Mouse (Mus musculus) heart, adult 18-20 months (tissue): ENCODE measurements around the gene Bcap29. TPM values are rescaled to one million over a fixed set of nuclear protein-coding genes. Genes with fewer than 3 reads are reported as not detected.
"Not testable (repeated sequence)": the region's sequence is repeated elsewhere in the genome, so short reads cannot be mapped to it uniquely, and the experiment has no call there.

ENCODE experiments used
- DNase-seq, 2 experiments: peaks; one replicate each; pipeline ENCODE4 v3.0.0; 2021 to 2022; ENCODE audit warnings: mixed read lengths in 1 of 2
- total RNA-seq, 2 experiments: library from RNA; stranded (reverse); gene quantifications; 2 replicates each; pipeline ENCODE4 v1.2.3; 2021

The Bcap29 gene
- total RNA-seq, 2 experiments from 2014 or later, result 32.2 to 39.2 TPM

- DNase-seq, result no peak
Measured at GRCm38 (mm10) chr12:31578691-31579476, 55.6 kb downstream of the Bcap29 start.

GRCm38 (mm10) chr12:31574506-31574905, 60.0 kb downstream of the Bcap29 start:
- no peak for DNase-seq

DNA sequence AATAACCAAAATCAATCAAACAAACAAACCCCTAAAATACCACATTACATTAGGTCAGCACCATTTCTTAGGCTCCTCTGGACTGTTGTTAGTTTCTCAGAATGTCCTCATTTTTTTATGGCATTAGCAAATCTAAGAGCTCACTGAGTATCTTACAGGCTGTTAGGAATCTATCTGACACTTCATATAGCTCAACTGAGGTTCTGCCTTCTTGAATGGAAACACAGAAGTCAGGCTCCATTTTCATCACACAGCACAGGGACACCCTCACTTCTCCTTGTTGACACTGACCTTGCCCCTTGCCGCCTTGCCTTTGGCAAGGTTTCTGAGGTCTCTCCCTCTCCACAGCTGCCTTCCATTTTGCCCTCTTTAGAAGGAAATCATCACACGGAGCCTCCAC, 64.7 kb downstream of the Bcap29 start:
- no peak for DNase-seq

DNA sequence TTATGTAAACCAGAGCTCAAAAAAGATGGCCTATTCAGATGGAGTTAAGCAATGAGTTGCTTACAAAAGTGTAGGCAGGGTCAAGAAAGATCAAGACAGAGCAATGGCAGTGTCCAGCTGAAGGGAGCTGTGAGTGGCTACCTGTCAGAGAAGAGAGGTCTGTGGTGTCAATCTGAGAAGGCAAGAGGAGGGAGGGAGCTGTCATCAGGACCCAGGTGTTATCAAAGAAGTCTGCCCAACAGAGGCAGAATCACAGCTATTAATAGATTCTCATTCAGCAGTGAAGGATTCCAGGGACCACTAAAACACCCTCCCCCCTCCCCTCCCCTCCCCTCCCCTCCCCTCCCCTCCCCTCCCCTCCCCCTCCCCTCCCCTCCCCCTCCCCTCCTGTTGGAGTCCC, 65.8 kb downstream of the Bcap29 start:
- peak; percentile 48 to 71 for DNase-seq

DNA sequence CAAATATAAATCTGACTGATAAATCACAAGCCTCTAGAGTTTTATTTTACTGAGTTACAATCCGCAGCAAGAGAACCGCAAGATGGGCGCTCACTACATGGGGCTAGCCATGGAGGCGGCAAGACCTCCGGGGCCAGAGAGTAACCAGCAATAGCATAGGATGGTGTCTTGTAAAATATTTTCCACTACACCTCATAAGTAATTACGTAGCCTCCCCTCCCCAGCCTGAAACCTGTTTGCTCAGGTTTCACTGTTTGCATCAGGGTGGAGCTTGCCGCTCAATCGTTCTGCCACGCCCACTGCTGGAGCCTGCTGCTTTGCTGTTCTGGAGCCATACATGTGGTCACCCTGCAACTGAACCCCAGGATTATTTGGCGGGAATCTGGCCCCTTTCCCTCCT, 66.9 kb downstream of the Bcap29 start:
- not testable (repeated sequence) for DNase-seq

DNA sequence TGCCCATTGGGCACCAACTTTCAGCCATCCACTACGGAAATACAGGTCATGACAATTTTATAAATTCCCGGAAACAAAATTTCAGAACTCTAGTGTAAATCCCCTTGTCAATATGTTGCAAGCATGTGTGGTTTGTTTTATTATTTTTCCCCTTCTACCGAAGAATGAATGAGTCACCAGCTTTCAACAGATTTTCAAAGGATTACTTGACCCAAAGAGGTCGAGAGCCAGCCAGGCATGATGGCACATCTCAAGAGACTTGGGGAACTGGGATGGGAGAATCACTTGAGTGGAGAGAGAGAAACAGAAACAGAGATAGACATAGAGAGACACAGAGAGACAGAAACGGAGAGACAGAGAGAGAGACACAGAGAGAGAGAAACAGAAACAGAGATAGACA, 73.7 kb downstream of the Bcap29 start:
- DNase-seq, result no peak

GRCm38 (mm10) chr12:31560002-31560401, 74.5 kb downstream of the Bcap29 start:
- DNase-seq, result no peak

GRCm38 (mm10) chr12:31554371-31554770, 80.1 kb downstream of the Bcap29 start:
- no peak for DNase-seq

DNA sequence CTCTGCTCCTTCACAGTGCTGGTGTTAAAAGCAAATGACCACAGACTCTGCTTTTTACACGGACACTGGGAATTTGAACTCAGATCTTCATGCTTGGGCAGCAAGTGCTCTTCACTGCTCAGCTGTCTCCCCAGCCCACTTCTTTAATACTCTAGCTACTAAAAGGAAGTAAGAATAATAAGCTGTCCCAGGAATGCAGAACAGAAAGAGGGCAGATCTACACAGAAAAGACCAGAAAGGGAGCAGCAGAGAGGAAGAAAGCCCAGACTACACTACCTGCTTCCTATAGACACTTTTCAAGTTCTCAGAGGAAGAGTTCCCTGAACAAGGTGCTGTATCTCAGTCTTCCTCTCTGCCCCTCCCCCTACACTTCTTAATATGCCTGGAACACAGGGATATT, 83.2 kb downstream of the Bcap29 start:
- no peak for DNase-seq

- DNase-seq, result no peak
Measured at GRCm38 (mm10) chr12:31546061-31546460, 88.4 kb downstream of the Bcap29 start.

DNA sequence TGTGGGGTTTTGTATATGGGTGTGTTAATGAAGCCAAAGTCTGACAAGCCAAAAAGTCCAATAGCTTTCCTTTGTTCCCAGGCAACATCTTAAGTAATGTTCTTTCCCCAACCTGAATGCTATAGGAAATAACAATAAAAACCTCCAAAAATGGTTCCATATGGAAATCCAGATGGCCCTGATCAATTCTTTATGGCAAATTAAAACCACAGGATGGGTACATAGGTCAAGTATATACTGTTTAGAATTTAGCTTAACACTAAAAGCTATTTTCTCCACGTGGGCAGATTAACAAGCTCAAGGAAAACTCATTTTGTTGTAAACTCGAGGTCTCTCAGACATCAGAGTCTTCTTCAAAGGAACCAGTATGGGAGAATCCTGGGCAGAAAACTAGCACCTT, 89.2 kb downstream of the Bcap29 start:
- DNase-seq, result no peak

GRCm38 (mm10) chr12:31541541-31541940, 92.9 kb downstream of the Bcap29 start:
- DNase-seq, result no peak

Other genes with a start within 250 kb of the Bcap29 start
- gene Slc26a3, start 243.8 kb downstream of the Bcap29 start, total RNA-seq, result 1 to 10 TPM in 1 of 2 experiments, under 1 TPM in 1; 0.67 to 1.5 TPM
- 10 to 100 TPM in 1 of 2 experiments, 1 to 10 TPM in 1; 9.1 to 10.1 TPM for gene Cbll1, start 135.0 kb downstream of the Bcap29 start, total RNA-seq
- not detected for gene Slc26a4, start 74.7 kb downstream of the Bcap29 start, total RNA-seq
- gene Dus4l, start 20.2 kb upstream of the Bcap29 start, total RNA-seq, result 1 to 10 TPM; 5.9 to 8.0 TPM
- gene Cog5, start 20.2 kb upstream of the Bcap29 start, total RNA-seq, result 10 to 100 TPM; 54.5 to 60.3 TPM
- 10 to 100 TPM; 16.6 to 20.0 TPM for gene Gpr22, start 79.3 kb upstream of the Bcap29 start, total RNA-seq